Mouse (Mus musculus) small intestine, adult 2 months (tissue): ENCODE measurements at regions not wholly inside any gene's neighbourhood (a gene's known extent, or its start where the extent isn't known, plus 50 kb on each side); places are given as distances from the start of the nearest gene placed in this dataset.

Source experiments
- CTCF ChIP-seq: fragments of 200-500 bp; IDR thresholded peaks from 2 replicates; pipeline ENCODE4 v1.5.1; 2012; ENCODE audit warnings: low read depth, mild to moderate bottlenecking, control low read depth, inconsistent platforms, low read length, moderate library complexity, mixed read lengths; ENCODE audit not compliant: insufficient replicate concordance, insufficient read length; ENCODE audit errors: extremely low read depth
- POLR2A ChIP-seq: fragments of 200-500 bp; IDR thresholded peaks from 2 replicates; pipeline ENCODE4 v1.6.1; 2012; ENCODE audit warnings: low read depth, mild to moderate bottlenecking, control low read depth, inconsistent platforms, low read length, moderate library complexity

- no peak for TF ChIP-seq CTCF
- TF ChIP-seq POLR2A, result no peak
Observed at GRCm38 (mm10) chr3:57125792-57126485, 175.8 kb downstream of the Tm4sf1 start.
